21 mouse cellular contexts compared by ENCODE assay signal in genomic region chr10:52819661-52820060, GRCm38 (mm10).
"Had no signal": no experiment of that assay in that cellular context is flagged by ENCODE, and none has a peak within 500 bp of the region (broad histone marks: within the 10 kb centered on the region; RNA-seq: fewer than 3 reads in every experiment).

No protein-coding gene starts in this region.

- H3K4me1 ChIP-seq: lung, embryonic 15.5 days; midbrain, embryonic 10.5 days; midbrain, embryonic 13.5 days; midbrain, embryonic 15.5 days; neural tube, embryonic 13.5 days; neural tube, embryonic 15.5 days had no signal

- H3K27ac ChIP-seq: lung, embryonic 15.5 days; macrophage; midbrain, embryonic 10.5 days; midbrain, embryonic 13.5 days; midbrain, embryonic 15.5 days; neural tube, embryonic 13.5 days; neural tube, embryonic 15.5 days had no signal

- H3K36me3 ChIP-seq: lung, embryonic 15.5 days; midbrain, embryonic 10.5 days; midbrain, embryonic 13.5 days; midbrain, embryonic 15.5 days; neural tube, embryonic 13.5 days; neural tube, embryonic 15.5 days had no signal

- H3K9me3 ChIP-seq: lung, embryonic 15.5 days; midbrain, embryonic 10.5 days; midbrain, embryonic 13.5 days; midbrain, embryonic 15.5 days; neural tube, embryonic 13.5 days; neural tube, embryonic 15.5 days had no signal

- H3K4me2 ChIP-seq: lung, embryonic 15.5 days; midbrain, embryonic 13.5 days; midbrain, embryonic 15.5 days; neural tube, embryonic 13.5 days; neural tube, embryonic 15.5 days had no signal

- ATAC-seq: liver, postnatal 0 days; lung, postnatal 0 days; midbrain, embryonic 13.5 days; midbrain, embryonic 15.5 days had no signal

- H3K27me3 ChIP-seq: lung, embryonic 15.5 days; midbrain, embryonic 13.5 days; midbrain, embryonic 15.5 days; neural tube, embryonic 13.5 days; neural tube, embryonic 15.5 days had no signal

- H3K4me3 ChIP-seq: lung, embryonic 15.5 days; midbrain, embryonic 10.5 days; midbrain, embryonic 13.5 days; midbrain, embryonic 15.5 days; myocyte; neural tube, embryonic 13.5 days; neural tube, embryonic 15.5 days had no signal

- H3K9ac ChIP-seq: liver, postnatal 0 days; lung, embryonic 15.5 days; midbrain, embryonic 13.5 days; midbrain, embryonic 15.5 days; neural tube, embryonic 13.5 days; neural tube, embryonic 15.5 days had no signal

- DNase-seq: liver, postnatal 0 days; lung, adult 2 months; lung, postnatal 14 days; lung, postnatal 36 days; retina, postnatal 1 day; right cerebral cortex, adult 18-20 months; right cerebral cortex, postnatal 25 days; right cerebral cortex, postnatal 4 days; spleen, adult 18-20 months; thymus, adult 18-20 months; thymus, postnatal 14 days; thymus, postnatal 36 days had no signal
